Mouse (Mus musculus): ENCODE data around the gene Hmgcr. TPM values are rescaled to one million over a fixed set of nuclear protein-coding genes. Genes with fewer than 3 reads are reported as not detected.

Hmgcr gene
- polyA plus RNA-seq, 1 experiment, result 87.4 TPM

GRCm38 (mm10) chr13:96660095-96660860 is 10.5 kb downstream of the Hmgcr start:
- no peak overlapping the region for H3K4me2 ChIP-seq (ENCODE audit: low read depth)
- TF ChIP-seq MYOD1 (IDR thresholded peaks at IDR 0.05; ENCODE audit: control insufficient read depth in 1 of 3, insufficient read length in 2 of 3, low read depth in 2 of 3) (peak in 1 of 3 experiments; percentile 40), MYOG (IDR thresholded peaks at IDR 0.05; ENCODE audit: control insufficient read depth in 1 of 3, insufficient read depth in 1 of 3, insufficient read length in 2 of 3, low read depth in 2 of 3) (peak in 1 of 3 experiments; percentile 59), USF1 (IDR thresholded peaks at IDR 0.05; ENCODE audit: low read depth) (no peak), SRF (IDR thresholded peaks at IDR 0.05; ENCODE audit: control insufficient read depth, insufficient read length, low read depth) (no peak)
- H3K4me3 ChIP-seq, result no peak overlapping the region
- H3K36me3 ChIP-seq (ENCODE audit: control insufficient read depth, insufficient read depth), result peaks cover 87% of the 10 kb centered on the region
- H3K79me2 ChIP-seq (ENCODE audit: control insufficient read depth, insufficient read depth), result peaks cover 84% of the 10 kb centered on the region
- no peak overlapping the region for H3ac ChIP-seq (ENCODE audit: control insufficient read depth, insufficient read length)
- H3K27me3 ChIP-seq (ENCODE audit: control insufficient read depth, insufficient read depth, insufficient read length), result no peaks in the 10 kb centered on the region

GRCm38 (mm10) chr13:96658936-96659335 is 11.8 kb downstream of the Hmgcr start:
- no peak overlapping the region for H3K4me3 ChIP-seq
- H3K79me2 ChIP-seq (ENCODE audit: control insufficient read depth, insufficient read depth), result peaks cover 71% of the 10 kb centered on the region
- no peak overlapping the region for H3K4me2 ChIP-seq (ENCODE audit: low read depth)
- peaks cover 90% of the 10 kb centered on the region for H3K36me3 ChIP-seq (ENCODE audit: control insufficient read depth, insufficient read depth)
- TF ChIP-seq CEBPB (IDR thresholded peaks at IDR 0.05; ENCODE audit: insufficient read depth, poor library complexity, severe bottlenecking) (no peak), USF1 (IDR thresholded peaks at IDR 0.05; ENCODE audit: low read depth) (no peak), REST (IDR thresholded peaks at IDR 0.05; ENCODE audit: insufficient read depth, insufficient read length) (no peak), SRF (IDR thresholded peaks at IDR 0.05; ENCODE audit: control insufficient read depth, insufficient read length, low read depth) (no peak), TCF12 (IDR thresholded peaks at IDR 0.05; ENCODE audit: insufficient read depth, poor library complexity, severe bottlenecking) (no peak), E2F4 (IDR thresholded peaks at IDR 0.05; ENCODE audit: insufficient read depth) (no peak), MYOG (IDR thresholded peaks at IDR 0.05; ENCODE audit: control insufficient read depth in 1 of 3, insufficient read depth in 1 of 3, insufficient read length in 2 of 3, low read depth in 2 of 3) (no peak), POLR2AphosphoS2 (IDR thresholded peaks at IDR 0.05; ENCODE audit: insufficient read length, low read depth) (no peak), MAX (IDR thresholded peaks at IDR 0.05; ENCODE audit: low read depth) (no peak), TCF3 (IDR thresholded peaks at IDR 0.05; ENCODE audit: insufficient read length, low read depth) (no peak), POLR2A (IDR thresholded peaks at IDR 0.05; ENCODE audit: insufficient read length, low read depth) (no peak), MYOD1 (IDR thresholded peaks at IDR 0.05; ENCODE audit: control insufficient read depth in 1 of 3, insufficient read length in 2 of 3, low read depth in 2 of 3) (no peak)
- no peaks in the 10 kb centered on the region for H3K27me3 ChIP-seq (ENCODE audit: control insufficient read depth, insufficient read depth, insufficient read length)
- H3ac ChIP-seq (ENCODE audit: control insufficient read depth, insufficient read length), result no peak overlapping the region

GRCm38 (mm10) chr13:96656673-96657072 is 14.1 kb downstream of the Hmgcr start:
- H3K4me2 ChIP-seq (ENCODE audit: low read depth), result no peak overlapping the region
- peaks cover 91% of the 10 kb centered on the region for H3K36me3 ChIP-seq (ENCODE audit: control insufficient read depth, insufficient read depth)
- no peak overlapping the region for H3ac ChIP-seq (ENCODE audit: control insufficient read depth, insufficient read length)
- TF ChIP-seq E2F4 (IDR thresholded peaks at IDR 0.05; ENCODE audit: insufficient read depth), result no peak
- no peak for TF ChIP-seq USF1 (IDR thresholded peaks at IDR 0.05; ENCODE audit: low read depth)
- TF ChIP-seq MYOD1 (IDR thresholded peaks at IDR 0.05; ENCODE audit: control insufficient read depth in 1 of 3, insufficient read length in 2 of 3, low read depth in 2 of 3), result no peak
- TF ChIP-seq SRF (IDR thresholded peaks at IDR 0.05; ENCODE audit: control insufficient read depth, insufficient read length, low read depth), result no peak
- no peak for TF ChIP-seq TCF3 (IDR thresholded peaks at IDR 0.05; ENCODE audit: insufficient read length, low read depth)
- no peak for TF ChIP-seq POLR2A (IDR thresholded peaks at IDR 0.05; ENCODE audit: insufficient read length, low read depth)
- TF ChIP-seq MYOG (IDR thresholded peaks at IDR 0.05; ENCODE audit: control insufficient read depth in 1 of 3, insufficient read depth in 1 of 3, insufficient read length in 2 of 3, low read depth in 2 of 3), result no peak
- no peak for TF ChIP-seq POLR2AphosphoS2 (IDR thresholded peaks at IDR 0.05; ENCODE audit: insufficient read length, low read depth)
- no peak for TF ChIP-seq REST (IDR thresholded peaks at IDR 0.05; ENCODE audit: insufficient read depth, insufficient read length)
- no peak for TF ChIP-seq TCF12 (IDR thresholded peaks at IDR 0.05; ENCODE audit: insufficient read depth, poor library complexity, severe bottlenecking)
- no peak for TF ChIP-seq CEBPB (IDR thresholded peaks at IDR 0.05; ENCODE audit: insufficient read depth, poor library complexity, severe bottlenecking)
- no peak for TF ChIP-seq MAX (IDR thresholded peaks at IDR 0.05; ENCODE audit: low read depth)
- no peaks in the 10 kb centered on the region for H3K27me3 ChIP-seq (ENCODE audit: control insufficient read depth, insufficient read depth, insufficient read length)
- H3K4me3 ChIP-seq, result no peak overlapping the region
- peaks cover 52% of the 10 kb centered on the region for H3K79me2 ChIP-seq (ENCODE audit: control insufficient read depth, insufficient read depth)

- H3K36me3 ChIP-seq (ENCODE audit: control insufficient read depth, insufficient read depth), result peaks cover 89% of the 10 kb centered on the region
- H3K79me2 ChIP-seq (ENCODE audit: control insufficient read depth, insufficient read depth), result peaks cover 16% of the 10 kb centered on the region
- no peak for TF ChIP-seq CEBPB (IDR thresholded peaks at IDR 0.05; ENCODE audit: insufficient read depth, poor library complexity, severe bottlenecking)
- TF ChIP-seq MYOD1 (IDR thresholded peaks at IDR 0.05; ENCODE audit: control insufficient read depth in 1 of 3, insufficient read length in 2 of 3, low read depth in 2 of 3), result no peak
- TF ChIP-seq MAX (IDR thresholded peaks at IDR 0.05; ENCODE audit: low read depth), result no peak
- no peak for TF ChIP-seq REST (IDR thresholded peaks at IDR 0.05; ENCODE audit: insufficient read depth, insufficient read length)
- TF ChIP-seq TCF3 (IDR thresholded peaks at IDR 0.05; ENCODE audit: insufficient read length, low read depth), result no peak
- no peak for TF ChIP-seq TCF12 (IDR thresholded peaks at IDR 0.05; ENCODE audit: insufficient read depth, poor library complexity, severe bottlenecking)
- no peak for TF ChIP-seq POLR2A (IDR thresholded peaks at IDR 0.05; ENCODE audit: insufficient read length, low read depth)
- no peak for TF ChIP-seq MYOG (IDR thresholded peaks at IDR 0.05; ENCODE audit: control insufficient read depth in 1 of 3, insufficient read depth in 1 of 3, insufficient read length in 2 of 3, low read depth in 2 of 3)
- no peak for TF ChIP-seq E2F4 (IDR thresholded peaks at IDR 0.05; ENCODE audit: insufficient read depth)
- no peak for TF ChIP-seq USF1 (IDR thresholded peaks at IDR 0.05; ENCODE audit: low read depth)
- TF ChIP-seq SRF (IDR thresholded peaks at IDR 0.05; ENCODE audit: control insufficient read depth, insufficient read length, low read depth), result no peak
- no peak for TF ChIP-seq POLR2AphosphoS2 (IDR thresholded peaks at IDR 0.05; ENCODE audit: insufficient read length, low read depth)
- no peak overlapping the region for H3K4me3 ChIP-seq
- H3ac ChIP-seq (ENCODE audit: control insufficient read depth, insufficient read length), result no peak overlapping the region
- no peak overlapping the region for H3K4me2 ChIP-seq (ENCODE audit: low read depth)
- H3K27me3 ChIP-seq (ENCODE audit: control insufficient read depth, insufficient read depth, insufficient read length), result no peaks in the 10 kb centered on the region
These were observed 17.7 kb downstream of the Hmgcr start for GRCm38 (mm10) chr13:96653041-96653440.

Data from myocyte (in vitro differentiated cells).